Mouse (Mus musculus) stomach, postnatal 0 days (tissue): ENCODE data around the gene Tbx15.

ENCODE experiments used
- CTCF ChIP-seq: IDR thresholded peaks from 2 replicates; pipeline ENCODE4 v1.5.1; 2016; ENCODE audit warnings: antibody characterized with exemption, low read depth, mild to moderate bottlenecking, moderate library complexity
- EP300 ChIP-seq: optimal IDR thresholded peaks from 2 replicates; pipeline ENCODE3; 2016; ENCODE audit warnings: antibody characterized with exemption

- TF ChIP-seq CTCF (no peak), EP300 (no peak)
Measured at GRCm38 (mm10) chr3:99256366-99256750, 16.2 kb downstream of the Tbx15 start.
